Mouse (Mus musculus) CH12.LX (cell line): Measurements from ENCODE around the gene Eif2ak3. TPM values are rescaled to one million over a fixed set of nuclear protein-coding genes. Genes with fewer than 3 reads are reported as not detected.

Experiments used
- DNase-seq: peaks from one replicate; pipeline ENCODE4 v3.0.0-alpha.2; 2013; ENCODE audit errors: extremely low read depth
- H3K27ac ChIP-seq: 2 replicates; pipeline ENCODE4 v1.5.1; 2012; ENCODE audit warnings: low read depth, mild to moderate bottlenecking, control low read depth, moderate library complexity; ENCODE audit not compliant: insufficient read depth
- H3K27me3 ChIP-seq: replicated peaks from 2 replicates; pipeline ENCODE3; 2012; ENCODE audit warnings: inconsistent platforms
- H3K36me3 ChIP-seq, 2 experiments: replicated peaks in 1 of 2; 2 replicates each; pipeline versions ENCODE3 to v1.6.1; 2012; ENCODE audit warnings: inconsistent platforms in 1 of 2, low read length in 1 of 2, mild to moderate bottlenecking in 1 of 2, mixed read lengths in 1 of 2, moderate library complexity in 1 of 2; ENCODE audit not compliant: control insufficient read depth in 1 of 2, insufficient read depth in 1 of 2
- H3K4me1 ChIP-seq, 2 experiments: 2 replicates each; pipeline ENCODE4 v1.6.1; 2012; ENCODE audit warnings: inconsistent platforms in 1 of 2, moderate library complexity in 1 of 2; ENCODE audit not compliant: insufficient read depth in 2 of 2, control insufficient read depth in 1 of 2
- H3K4me2 ChIP-seq: 2 replicates; pipeline ENCODE4 v1.6.1; 2012; ENCODE audit warnings: low read depth, mild to moderate bottlenecking, control low read depth; ENCODE audit not compliant: poor library complexity, insufficient read depth, severe bottlenecking
- H3K4me3 ChIP-seq, 3 experiments: fragments of 150-350 bp in 1 of 3; sonication (generic) in 1 of 3; replicated peaks in 1 of 3; 2 replicates each; pipeline versions ENCODE3 to v1.5.1; 2011 to 2012; ENCODE audit warnings: low read depth in 2 of 3, low read length in 2 of 3, mild to moderate bottlenecking in 2 of 3, moderate library complexity in 2 of 3, control low read depth in 1 of 3, improper control_type of control experiment in 1 of 3, inconsistent platforms in 1 of 3, mixed read lengths in 1 of 3; ENCODE audit not compliant: poor library complexity in 1 of 3
- H3K79me2 ChIP-seq: replicated peaks from 2 replicates; pipeline ENCODE4 v1.6.1; 2012; ENCODE audit warnings: mild to moderate bottlenecking, moderate library complexity; ENCODE audit not compliant: control insufficient read depth, poor library complexity, insufficient read depth, severe bottlenecking; ENCODE audit errors: extremely low read depth
- H3K9ac ChIP-seq: 2 replicates; pipeline ENCODE4 v1.6.1; 2012; ENCODE audit warnings: low read depth, mild to moderate bottlenecking, control low read depth, moderate library complexity; ENCODE audit not compliant: insufficient read depth
- H3K9me3 ChIP-seq: replicated peaks from 2 replicates; pipeline ENCODE3; 2012; ENCODE audit warnings: low read length, inconsistent platforms, mixed read lengths
- BHLHE40 ChIP-seq: IDR thresholded peaks from 2 replicates; pipeline ENCODE4 v1.6.1; 2011; ENCODE audit warnings: mild to moderate bottlenecking, low read depth, low read length, improper control_type of control experiment
- CHD1 ChIP-seq: IDR thresholded peaks from 2 replicates; pipeline ENCODE4 v1.6.1; 2012; ENCODE audit warnings: low read depth, low read length, improper control_type of control experiment, inconsistent platforms
- CTCF ChIP-seq, 2 experiments: IDR thresholded peaks in 1 of 2; conservative IDR thresholded peaks in 1 of 2; 2 replicates each; pipeline ENCODE4 v1.5.1; 2011 to 2012; ENCODE audit warnings: low read depth in 2 of 2, low read length in 2 of 2, improper control_type of control experiment in 1 of 2, inconsistent platforms in 1 of 2, mild to moderate bottlenecking in 1 of 2, moderate library complexity in 1 of 2
- E2F4 ChIP-seq: IDR thresholded peaks from 2 replicates; pipeline ENCODE4 v1.6.1; 2011; ENCODE audit warnings: low read depth, low read length, improper control_type of control experiment; ENCODE audit not compliant: insufficient replicate concordance
- ELF1 ChIP-seq: IDR thresholded peaks from 2 replicates; pipeline ENCODE4 v1.6.1; 2014; ENCODE audit warnings: low read depth, mild to moderate bottlenecking, inconsistent platforms, low read length, improper control_type of control experiment
- EP300 ChIP-seq: IDR thresholded peaks from 2 replicates; pipeline ENCODE4 v1.6.1; 2011; ENCODE audit warnings: low read length, improper control_type of control experiment
- ETS1 ChIP-seq: conservative IDR thresholded peaks from 2 replicates; pipeline ENCODE4 v1.6.1; 2012; ENCODE audit warnings: low read depth, mild to moderate bottlenecking, inconsistent platforms, low read length, improper control_type of control experiment, moderate library complexity
- GABPA ChIP-seq: IDR thresholded peaks from 2 replicates; pipeline ENCODE4 v1.6.1; 2012; ENCODE audit warnings: low read depth, low read length, improper control_type of control experiment, inconsistent platforms; ENCODE audit not compliant: insufficient replicate concordance
- HCFC1 ChIP-seq: IDR thresholded peaks from 2 replicates; pipeline ENCODE4 v1.6.1; 2012; ENCODE audit warnings: low read depth, mild to moderate bottlenecking, inconsistent platforms, low read length, improper control_type of control experiment
- JUN ChIP-seq: IDR thresholded peaks from 2 replicates; pipeline ENCODE4 v1.6.1; 2011; ENCODE audit warnings: low read depth, mild to moderate bottlenecking, low read length, improper control_type of control experiment, moderate library complexity; ENCODE audit not compliant: insufficient read depth
- KAT2A ChIP-seq: IDR thresholded peaks from 2 replicates; pipeline ENCODE4 v1.6.1; 2012; ENCODE audit warnings: low read length, improper control_type of control experiment, inconsistent platforms; ENCODE audit not compliant: insufficient replicate concordance
- MAX ChIP-seq: IDR thresholded peaks from 2 replicates; pipeline ENCODE4 v1.6.1; 2011; ENCODE audit warnings: low read length, improper control_type of control experiment
- MAZ ChIP-seq: IDR thresholded peaks from 2 replicates; pipeline ENCODE4 v1.6.1; 2012; ENCODE audit warnings: low read depth, mild to moderate bottlenecking, inconsistent platforms, low read length, improper control_type of control experiment, moderate library complexity
- MEF2A ChIP-seq: IDR thresholded peaks from 2 replicates; pipeline ENCODE4 v1.6.1; 2014; ENCODE audit warnings: low read depth, mild to moderate bottlenecking, inconsistent platforms, low read length, improper control_type of control experiment, borderline replicate concordance
- MXI1 ChIP-seq: IDR thresholded peaks from 2 replicates; pipeline ENCODE4 v1.6.1; 2011; ENCODE audit warnings: mild to moderate bottlenecking, low read depth, low read length, improper control_type of control experiment
- MYC ChIP-seq: IDR thresholded peaks from 2 replicates; pipeline ENCODE4 v1.6.1; 2011; ENCODE audit warnings: low read depth, mild to moderate bottlenecking, improper control_type of control experiment, low read length
- NELFE ChIP-seq: IDR thresholded peaks from 2 replicates; pipeline ENCODE4 v1.6.1; 2011; ENCODE audit warnings: low read depth, low read length, improper control_type of control experiment
- NRF1 ChIP-seq: IDR thresholded peaks from 2 replicates; pipeline ENCODE4 v1.6.1; 2014; ENCODE audit warnings: low read depth, mild to moderate bottlenecking, inconsistent platforms, low read length, improper control_type of control experiment, moderate library complexity
- PAX5 ChIP-seq: IDR thresholded peaks from 2 replicates; pipeline ENCODE4 v1.6.1; 2012; ENCODE audit warnings: low read length, inconsistent platforms, mixed read lengths
- POLR2A ChIP-seq: IDR thresholded peaks from 2 replicates; pipeline ENCODE4 v1.6.1; 2011; ENCODE audit warnings: low read depth, mild to moderate bottlenecking, improper control_type of control experiment, low read length
- POLR2AphosphoS2 ChIP-seq: IDR thresholded peaks from 2 replicates; pipeline ENCODE4 v1.6.1; 2011; ENCODE audit warnings: low read depth, low read length, improper control_type of control experiment
- RCOR1 ChIP-seq: conservative IDR thresholded peaks from 2 replicates; pipeline ENCODE4 v1.6.1; 2012; ENCODE audit warnings: low read depth, mild to moderate bottlenecking, inconsistent platforms, low read length, improper control_type of control experiment
- SIN3A ChIP-seq: IDR thresholded peaks from 2 replicates; pipeline ENCODE4 v1.6.1; 2012; ENCODE audit warnings: low read length, improper control_type of control experiment, inconsistent platforms
- SMC3 ChIP-seq: IDR thresholded peaks from 2 replicates; pipeline ENCODE4 v1.6.1; 2011; ENCODE audit warnings: low read depth, low read length, improper control_type of control experiment
- TBP ChIP-seq: conservative IDR thresholded peaks from 2 replicates; pipeline ENCODE4 v1.6.1; 2011; ENCODE audit warnings: low read depth, low read length, improper control_type of control experiment
- TCF12 ChIP-seq: IDR thresholded peaks from 2 replicates; pipeline ENCODE4 v1.6.1; 2014; ENCODE audit warnings: low read depth, mild to moderate bottlenecking, inconsistent platforms, low read length, improper control_type of control experiment
- UBTF ChIP-seq: IDR thresholded peaks from 2 replicates; pipeline ENCODE4 v1.6.1; 2012; ENCODE audit warnings: low read depth, mild to moderate bottlenecking, inconsistent platforms, low read length, improper control_type of control experiment, moderate library complexity
- USF1 ChIP-seq: IDR thresholded peaks from 2 replicates; pipeline ENCODE4 v1.6.1; 2014; ENCODE audit warnings: low read depth, mild to moderate bottlenecking, inconsistent platforms, low read length, improper control_type of control experiment
- USF2 ChIP-seq: conservative IDR thresholded peaks from 2 replicates; pipeline ENCODE4 v1.6.1; 2011; ENCODE audit warnings: low read depth, low read length, improper control_type of control experiment
- ZC3H11A ChIP-seq: IDR thresholded peaks from 2 replicates; pipeline ENCODE4 v1.6.1; 2012; ENCODE audit warnings: low read depth, mild to moderate bottlenecking, inconsistent platforms, low read length, improper control_type of control experiment
- ZMIZ1 ChIP-seq: IDR thresholded peaks from 2 replicates; pipeline ENCODE4 v1.6.1; 2012; ENCODE audit warnings: low read depth, mild to moderate bottlenecking, inconsistent platforms, low read length, improper control_type of control experiment
- ZNF384 ChIP-seq: IDR thresholded peaks from 2 replicates; pipeline ENCODE4 v1.6.1; 2012; ENCODE audit warnings: low read depth, low read length, improper control_type of control experiment, inconsistent platforms
- dilution Hi-C: fragments of 300-500 bp; cut with MboI; formaldehyde crosslinking; loops from 2 replicates; pipeline ENCODE4 v1.14.3; 2020; ENCODE audit warnings: low sequenced_read_pairs; ENCODE audit not compliant: extremely low pct_unique_long_range_greater_than_20kb, extremely low pct_ligation_motif_present
- in situ Hi-C: fragments of 300-500 bp; cut with MboI; formaldehyde crosslinking; loops from 3 replicates; pipeline ENCODE4 v1.14.3; 2019; ENCODE audit warnings: low sequenced_read_pairs, low pct_ligation_motif_present, low pct_unique_long_range_greater_than_20kb, mixed read lengths
- polyA plus RNA-seq: library from polyadenylated mRNA; unstranded; fragments of >175 nt; gene quantifications from 2 replicates; pipeline ENCODE4 v1.2.1, GENCODE M21; 2012; ENCODE audit warnings: low read depth; ENCODE audit not compliant: insufficient read length
- total RNA-seq, 2 experiments: library from RNA; depleted of rRNA; stranded (reverse); fragments of 300-350 nt in 1 of 2; fragments of >200 nt in 1 of 2; gene quantifications; 2 replicates each; pipeline ENCODE4 v1.2.3; 2012 to 2014

Eif2ak3 gene
- total and polyA plus RNA-seq, 3 experiments = 21.2 to 38.9 (median 23.1) TPM

GRCm38 (mm10) chr6:70821566-70821965 is 22.7 kb upstream of the Eif2ak3 start:
- no peak overlapping the region for H3K27ac ChIP-seq
- dilution Hi-C loops = no loop called here
- H3K4me2 ChIP-seq = no peak overlapping the region

GRCm38 (mm10) chr6:70822386-70822910 is 21.9 kb upstream of the Eif2ak3 start:
- in situ Hi-C loops = loop anchor here (25.0 kb wide), 1 partner anchor 315 kb away; the partner anchor contains the start of gene Thnsl2
- TF ChIP-seq UBTF = no peak
- TF ChIP-seq USF2 = no peak
- no peak for TF ChIP-seq ZMIZ1
- TF ChIP-seq RCOR1 = no peak
- TF ChIP-seq ELF1 = no peak
- TF ChIP-seq TBP = no peak
- no peak for TF ChIP-seq POLR2A
- TF ChIP-seq BHLHE40 = no peak; the same call in 1 of the 2 replicates
- no peak; the same call in 1 of the 2 replicates for TF ChIP-seq CHD1
- no peak for TF ChIP-seq CTCF (conservative IDR thresholded peaks at IDR 0.05 in 1 of 2, IDR thresholded peaks at IDR 0.05 in 1 of 2; ENCODE audit: low read depth in 2 of 2, low read length in 2 of 2)
- TF ChIP-seq USF1 = peak; percentile 24
- no peak for TF ChIP-seq JUN
- no peak for TF ChIP-seq ZNF384
- TF ChIP-seq MYC = peak; percentile 28; the same call in 1 of the 2 replicates
- TF ChIP-seq ZC3H11A = no peak
- no peak for TF ChIP-seq PAX5
- TF ChIP-seq SMC3 = no peak
- peak; percentile 35; the same call in 1 of the 2 replicates for TF ChIP-seq EP300
- TF ChIP-seq NRF1 = no peak
- TF ChIP-seq MXI1 = 0 out of 2 replicates have a peak, but pooled peaks have one; percentile 22
- 0 out of 2 replicates have a peak, but pooled peaks have one; percentile 27 for TF ChIP-seq SIN3A
- no peak for TF ChIP-seq KAT2A
- TF ChIP-seq TCF12 = 0 out of 2 replicates have a peak, but pooled peaks have one; percentile 16
- TF ChIP-seq E2F4 = no peak
- TF ChIP-seq POLR2AphosphoS2 = no peak
- peak; percentile 33; the same call in 1 of the 2 replicates for TF ChIP-seq MAX
- peak; percentile 77; the same call in 1 of the 2 replicates for TF ChIP-seq MEF2A

More at GRCm38 (mm10) chr6:70821566-70821965, 22.7 kb upstream of the Eif2ak3 start:
- no peak overlapping the region for H3K4me3 ChIP-seq
- H3K36me3 ChIP-seq = no peaks in the 10 kb centered on the region
- H3K79me2 ChIP-seq = no peaks in the 10 kb centered on the region
- TF ChIP-seq HCFC1 (no peak), NRF1 (no peak), PAX5 (no peak), SMC3 (no peak), MYC (no peak), ELF1 (no peak), GABPA (no peak), TBP (no peak), MAZ (no peak), KAT2A (no peak), CHD1 (no peak), NELFE (no peak), E2F4 (no peak), ETS1 (no peak), USF2 (no peak)
- DNase-seq = no peak
- H3K4me1 ChIP-seq = peaks cover 13 to 41% of the 10 kb centered on the region in 2 experiments; a peak in 3 of 4 replicates
- no peak overlapping the region for H3K9ac ChIP-seq
- in situ Hi-C loops = loop anchor here (25.0 kb wide), 1 partner anchor 316 kb away; the partner anchor contains the start of gene Thnsl2
- H3K27me3 ChIP-seq = no peaks in the 10 kb centered on the region
- H3K9me3 ChIP-seq = no peaks in the 10 kb centered on the region

More at GRCm38 (mm10) chr6:70822386-70822910, 21.9 kb upstream of the Eif2ak3 start:
- Histone ChIP-seq H3K4me2 (peak overlapping the region; percentile 72; the same call in 1 of the 2 replicates), H3K4me3 (no peak overlapping the region), H3K9ac (peak overlapping the region; percentile 51), H3K79me2 (no peaks in the 10 kb centered on the region), H3K27ac (no peak overlapping the region; the same call in 1 of the 2 replicates), H3K9me3 (peaks cover 5% of the 10 kb centered on the region), H3K36me3 (no peaks in the 10 kb centered on the region), H3K27me3 (no peaks in the 10 kb centered on the region), H3K4me1 (peaks cover 13 to 41% of the 10 kb centered on the region in 2 experiments; a peak in 3 of 4 replicates)
- dilution Hi-C loops = no loop called here
- no peak for DNase-seq
